Mouse (Mus musculus) hindbrain, embryonic 10.5 days (tissue): ENCODE results near the gene Rab27a. TPM values are rescaled to one million over a fixed set of nuclear protein-coding genes. Genes with fewer than 3 reads are reported as not detected.
A peak's percentile ranks its signal among the peaks of the same experiment; 100 is the strongest.
"Not testable (repeated sequence)": the region's sequence is repeated elsewhere in the genome, so short reads cannot be mapped to it uniquely, and the experiment has no call there.

Source experiments
- DNase-seq: peaks from one replicate; pipeline ENCODE4 v3.0.0-alpha.2; 2017; ENCODE audit warnings: low spot score
- H3K27ac ChIP-seq: fragments of 300-500 bp; sonication (generic); 2 replicates; pipeline ENCODE4 v1.5.1; 2016; ENCODE audit warnings: mild to moderate bottlenecking, moderate library complexity
- H3K27me3 ChIP-seq: fragments of 300-500 bp; sonication (generic); 2 replicates; pipeline ENCODE4 v1.6.1; 2016; ENCODE audit warnings: mild to moderate bottlenecking; ENCODE audit not compliant: poor library complexity, insufficient read depth, severe bottlenecking
- H3K36me3 ChIP-seq: fragments of 300-500 bp; sonication (generic); 2 replicates; pipeline ENCODE4 v1.6.1; 2016; ENCODE audit warnings: mild to moderate bottlenecking, moderate library complexity
- H3K4me1 ChIP-seq: fragments of 300-500 bp; sonication (generic); replicated peaks from 2 replicates; pipeline ENCODE4 v1.6.1; 2016; ENCODE audit warnings: mild to moderate bottlenecking
- H3K4me3 ChIP-seq: fragments of 300-500 bp; sonication (generic); 2 replicates; pipeline ENCODE4 v1.5.1; 2016; ENCODE audit warnings: mild to moderate bottlenecking, moderate library complexity
- H3K9me3 ChIP-seq: fragments of 300-500 bp; sonication (generic); 2 replicates; pipeline ENCODE4 v1.6.1; 2016; ENCODE audit warnings: mild to moderate bottlenecking, moderate library complexity
- WGBS: fragments of 180-500 bp; shearing (Covaris S2); methylation state at CpG from one replicate; pipeline ENCODE4 v1.1.7; 2016; 5-methylcytosine and 5-hydroxymethylcytosine counted together
- polyA plus RNA-seq: library from polyadenylated mRNA; unstranded; fragments of >200 nt; fragmentation: Nextera tagmentation; extraction: Ambion mirVana; gene quantifications from 2 replicates; pipeline ENCODE4 v1.2.1, GENCODE M21; 2016

Gene Rab27a
- polyA plus RNA-seq, 1 experiment from 2014 or later, result 1.5 TPM

DNA sequence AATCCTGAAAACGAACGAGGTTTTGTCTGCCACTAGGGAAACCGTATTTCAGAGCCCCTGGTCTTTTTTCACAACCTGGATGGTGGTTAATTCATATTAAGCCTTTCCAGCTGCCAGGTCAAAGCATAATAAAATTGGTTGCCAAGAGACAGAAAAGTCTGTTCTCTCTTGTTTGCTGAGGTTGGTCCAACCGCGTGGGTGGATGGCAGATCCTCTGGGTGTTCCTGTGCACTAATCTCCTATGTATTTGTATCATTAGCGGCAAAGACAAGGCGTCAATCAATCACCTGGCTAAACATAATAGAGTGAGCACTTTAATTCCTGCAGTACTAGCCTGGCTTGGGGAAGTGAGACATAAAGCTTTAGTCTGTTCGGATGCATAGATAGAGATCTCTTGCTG lies 6.0 kb downstream of the Rab27a start:
- Histone ChIP-seq H3K27ac (no peak overlapping the region), H3K4me1 (peaks cover 12% of the 10 kb centered on the region; the same call in 1 of the 2 replicates), H3K36me3 (no peaks in the 10 kb centered on the region), H3K4me3 (no peak overlapping the region), H3K27me3 (peaks cover 4% of the 10 kb centered on the region), H3K9me3 (no peaks in the 10 kb centered on the region)
- no peak for DNase-seq
- 81% methylated on average over 8 of the region's 8 CpGs for WGBS

DNA sequence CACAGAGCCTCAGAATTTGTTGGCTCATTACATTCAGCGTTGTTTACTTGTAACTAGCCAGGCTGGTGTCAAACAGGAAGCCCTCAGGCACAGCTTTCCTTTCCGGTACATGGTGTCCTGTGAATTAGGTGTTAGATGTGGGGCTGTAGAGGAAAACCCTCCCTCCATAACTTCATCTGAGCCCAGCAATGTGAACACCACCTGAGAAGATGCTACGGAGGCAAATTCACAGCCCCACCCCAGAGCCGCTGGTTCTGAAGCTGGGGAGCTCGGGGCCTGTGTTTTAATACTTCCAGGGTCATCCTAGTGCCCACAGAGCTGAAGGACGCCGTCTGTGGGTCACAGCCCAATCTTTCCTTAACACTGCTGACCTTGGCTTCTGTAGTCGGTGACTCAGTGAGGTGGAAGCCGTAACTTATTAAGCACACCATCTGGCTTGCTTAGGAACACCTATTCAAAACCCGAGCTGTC lies 10.8 kb downstream of the Rab27a start:
- H3K36me3 ChIP-seq, result no peaks in the 10 kb centered on the region
- H3K4me3 ChIP-seq, result no peak overlapping the region
- 69% methylated on average over 10 of the region's 10 CpGs for WGBS

DNA sequence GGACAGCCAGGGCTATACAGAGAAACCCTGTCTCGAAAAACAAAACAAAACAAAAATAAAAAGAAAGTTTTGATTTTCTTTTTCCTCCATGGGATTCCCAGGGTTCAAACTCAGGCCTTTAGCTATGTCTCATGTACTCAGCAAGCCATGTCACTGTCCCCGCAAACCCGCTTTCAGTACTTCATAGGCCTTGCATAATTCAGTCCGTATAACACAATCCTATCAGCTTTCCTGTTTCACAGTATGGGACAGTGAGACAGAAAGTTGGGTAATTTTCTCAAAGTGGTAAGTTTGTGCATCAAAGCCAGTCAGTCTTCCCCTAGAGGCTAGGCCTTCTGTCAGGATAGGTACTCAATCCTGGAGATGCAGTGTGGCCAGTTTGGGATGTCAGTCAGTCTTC lies 14.6 kb downstream of the Rab27a start:
- no peak for DNase-seq
- Histone ChIP-seq H3K27ac (no peak overlapping the region), H3K9me3 (no peaks in the 10 kb centered on the region), H3K27me3 (no peaks in the 10 kb centered on the region), H3K36me3 (no peaks in the 10 kb centered on the region), H3K4me3 (no peak overlapping the region), H3K4me1 (peaks cover 9% of the 10 kb centered on the region)
- 87% methylated on average over 4 of the region's 4 CpGs for WGBS

More for the DNA sequence above, 10.8 kb downstream of the Rab27a start:
- no peak for DNase-seq
- Histone ChIP-seq H3K9me3 (no peaks in the 10 kb centered on the region), H3K4me1 (peaks cover 3% of the 10 kb centered on the region; the same call in 1 of the 2 replicates), H3K27ac (no peak overlapping the region), H3K27me3 (no peaks in the 10 kb centered on the region)

DNA sequence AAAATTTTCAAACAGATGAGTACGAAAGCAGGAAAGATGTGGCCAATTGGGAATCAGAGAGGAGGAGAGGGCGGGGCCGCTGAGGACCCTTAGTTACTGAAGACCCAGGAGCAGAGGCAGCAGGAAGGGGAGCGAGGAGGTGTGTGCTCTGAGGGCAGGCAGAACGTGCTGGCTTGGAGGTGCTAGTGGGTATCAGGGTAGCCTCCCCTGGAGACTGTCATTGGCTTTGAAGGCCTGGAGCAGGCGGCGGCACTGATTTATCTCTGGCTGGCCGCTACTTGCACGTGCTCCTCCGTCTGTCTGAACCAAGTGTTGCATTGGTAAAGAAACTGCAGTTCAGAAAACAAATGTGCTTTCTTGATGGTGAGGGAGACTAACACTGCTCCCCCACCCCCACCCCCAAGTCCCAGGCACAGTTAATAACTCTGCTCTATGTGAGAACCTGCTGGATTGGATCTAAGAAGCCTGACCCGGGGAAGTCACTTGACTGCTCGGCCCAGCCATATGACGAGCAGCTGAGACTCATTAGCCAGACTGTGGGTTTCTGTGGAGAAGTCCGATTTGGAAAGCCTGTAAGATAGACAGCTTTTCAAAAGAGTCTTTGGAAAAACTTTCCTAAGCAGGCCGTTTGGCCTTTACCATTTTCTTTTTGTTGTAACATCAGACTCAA lies 19.1 kb downstream of the Rab27a start:
- H3K4me3 ChIP-seq, result peak overlapping the region; percentile 18; the same call in 1 of the 2 replicates
- H3K27ac ChIP-seq, result peak overlapping the region; percentile 16; the same call in 1 of the 2 replicates
- H3K36me3 ChIP-seq, result no peaks in the 10 kb centered on the region
- WGBS, result 34% methylated on average over 15 of the region's 15 CpGs
- peak; percentile 23 for DNase-seq
- peaks cover 30% of the 10 kb centered on the region for H3K4me1 ChIP-seq
- no peaks in the 10 kb centered on the region for H3K27me3 ChIP-seq
- H3K9me3 ChIP-seq, result no peaks in the 10 kb centered on the region

GRCm38 (mm10) chr9:73067086-73067485 lies 22.4 kb downstream of the Rab27a start:
- peak overlapping the region; percentile 18; the same call in 1 of the 2 replicates for H3K4me3 ChIP-seq
- no peak overlapping the region for H3K27ac ChIP-seq
- 32% methylated on average over 10 of the region's 10 CpGs for WGBS
- no peaks in the 10 kb centered on the region for H3K36me3 ChIP-seq
- peak; percentile 42 for DNase-seq
- no peaks in the 10 kb centered on the region for H3K27me3 ChIP-seq
- H3K4me1 ChIP-seq, result peaks cover 30% of the 10 kb centered on the region
- no peaks in the 10 kb centered on the region for H3K9me3 ChIP-seq

- Histone ChIP-seq H3K36me3 (no peaks in the 10 kb centered on the region), H3K27me3 (no peaks in the 10 kb centered on the region), H3K9me3 (no peaks in the 10 kb centered on the region), H3K4me3 (no peak overlapping the region), H3K4me1 (peaks cover 29% of the 10 kb centered on the region), H3K27ac (no peak overlapping the region)
- no peak for DNase-seq
- 72% methylated on average over 6 of the region's 6 CpGs for WGBS
Observed at GRCm38 (mm10) chr9:73068230-73068679, 23.6 kb downstream of the Rab27a start.

- Histone ChIP-seq H3K27ac (no peak overlapping the region), H3K9me3 (no peaks in the 10 kb centered on the region), H3K4me3 (no peak overlapping the region), H3K36me3 (no peaks in the 10 kb centered on the region), H3K4me1 (peaks cover 25% of the 10 kb centered on the region), H3K27me3 (no peaks in the 10 kb centered on the region)
- 91% methylated on average over 6 of the region's 6 CpGs for WGBS
- no peak for DNase-seq
Observed at GRCm38 (mm10) chr9:73068688-73069087, 24.0 kb downstream of the Rab27a start.

DNA sequence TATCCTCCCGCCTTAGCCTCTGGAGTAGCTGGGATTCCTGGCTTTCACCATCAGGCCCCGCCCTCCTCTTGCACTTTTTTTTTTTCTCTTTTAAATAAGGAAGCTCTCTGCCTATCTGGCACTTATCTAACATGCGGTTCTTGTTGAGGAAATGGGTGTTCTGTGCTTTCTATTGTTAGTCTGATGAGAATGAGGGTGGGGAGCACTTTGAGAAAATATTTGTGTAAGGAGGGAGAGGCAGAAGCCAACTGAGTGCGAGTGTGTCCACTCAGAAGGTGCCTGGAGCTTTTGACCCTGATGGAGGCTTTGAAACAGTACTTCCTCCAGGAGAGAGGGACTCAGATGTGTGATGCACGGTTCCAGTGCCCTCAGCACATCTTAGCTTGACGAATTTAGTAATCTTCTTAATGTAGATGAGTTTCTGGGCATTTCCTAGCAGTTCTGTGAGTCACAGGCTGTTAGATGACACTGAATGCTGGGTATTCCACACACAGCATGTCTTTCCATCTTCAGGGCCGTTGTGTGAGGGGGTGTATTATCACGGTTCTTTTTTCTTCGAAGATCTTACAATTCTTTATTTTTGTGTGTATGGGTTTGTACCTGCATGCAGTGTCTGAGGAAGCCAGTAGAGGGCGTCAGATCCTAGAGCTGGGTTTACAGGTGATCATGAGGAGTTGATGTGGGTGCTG lies 26.5 kb downstream of the Rab27a start:
- no peak for DNase-seq
- 76% methylated on average over 10 of the region's 10 CpGs for WGBS
- H3K27me3 ChIP-seq, result no peaks in the 10 kb centered on the region

DNA sequence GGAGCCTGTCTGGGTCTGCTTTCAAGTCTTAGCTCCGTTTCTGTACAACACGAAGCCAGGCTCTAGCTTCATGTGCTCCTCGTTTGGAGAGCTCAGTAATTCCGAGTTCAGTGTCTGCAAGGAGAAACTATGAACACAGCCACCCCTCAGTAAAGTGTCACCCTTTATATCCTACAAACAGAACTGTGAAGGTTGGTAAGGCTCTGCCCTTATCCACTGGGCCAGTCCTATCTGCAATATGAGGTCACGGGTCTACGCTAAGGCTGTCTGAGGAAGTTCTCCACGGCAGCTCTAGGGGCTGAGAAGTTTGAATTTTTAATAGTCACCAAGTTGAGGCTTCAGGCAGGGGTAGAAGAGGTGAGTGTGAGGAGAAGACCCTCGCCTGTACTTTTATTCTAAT lies 27.8 kb downstream of the Rab27a start:
- H3K9me3 ChIP-seq, result no peaks in the 10 kb centered on the region
- H3K4me3 ChIP-seq, result no peak overlapping the region
- no peaks in the 10 kb centered on the region for H3K36me3 ChIP-seq
- no peak for DNase-seq
- WGBS, result 87% methylated on average over 8 of the region's 8 CpGs
- H3K27ac ChIP-seq, result no peak overlapping the region
- peaks cover 9% of the 10 kb centered on the region for H3K4me1 ChIP-seq
- H3K27me3 ChIP-seq, result no peaks in the 10 kb centered on the region

More for the DNA sequence above, 26.5 kb downstream of the Rab27a start:
- no peak overlapping the region for H3K4me3 ChIP-seq
- no peak overlapping the region for H3K27ac ChIP-seq
- no peaks in the 10 kb centered on the region for H3K36me3 ChIP-seq
- H3K4me1 ChIP-seq, result peaks cover 18% of the 10 kb centered on the region
- no peaks in the 10 kb centered on the region for H3K9me3 ChIP-seq

DNA sequence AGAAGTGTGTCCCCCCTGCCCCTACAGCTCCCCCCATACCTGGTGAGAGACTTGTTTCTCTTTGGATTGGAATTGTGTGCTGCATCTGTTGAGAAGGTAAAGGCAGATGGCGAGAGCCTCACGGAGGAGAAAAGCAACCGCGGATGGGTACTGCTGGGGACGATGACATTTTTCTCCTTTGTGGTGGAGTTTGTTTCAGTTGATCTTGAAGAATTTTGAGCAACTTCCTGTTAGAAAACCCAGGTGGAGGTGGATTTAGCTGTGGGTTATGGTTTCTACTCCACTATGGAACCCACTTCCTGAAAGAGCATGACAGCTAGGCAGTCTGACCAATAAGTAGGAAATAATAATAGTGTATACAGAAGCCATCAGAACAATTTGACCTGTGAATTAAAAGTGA lies 28.5 kb downstream of the Rab27a start:
- 91% methylated on average over 5 of the region's 5 CpGs for WGBS
- Histone ChIP-seq H3K9me3 (no peaks in the 10 kb centered on the region), H3K4me3 (no peak overlapping the region), H3K36me3 (no peaks in the 10 kb centered on the region), H3K27ac (no peak overlapping the region), H3K27me3 (no peaks in the 10 kb centered on the region), H3K4me1 (peaks cover 2% of the 10 kb centered on the region)
- no peak for DNase-seq

GRCm38 (mm10) chr9:73079349-73079748 lies 34.7 kb downstream of the Rab27a start:
- H3K36me3 ChIP-seq, DNase-seq, H3K4me1 ChIP-seq, H3K27me3 ChIP-seq, H3K4me3 ChIP-seq, H3K27ac ChIP-seq, H3K9me3 ChIP-seq: not testable (repeated sequence)
- 85% methylated on average over 11 of the region's 12 CpGs for WGBS

DNA sequence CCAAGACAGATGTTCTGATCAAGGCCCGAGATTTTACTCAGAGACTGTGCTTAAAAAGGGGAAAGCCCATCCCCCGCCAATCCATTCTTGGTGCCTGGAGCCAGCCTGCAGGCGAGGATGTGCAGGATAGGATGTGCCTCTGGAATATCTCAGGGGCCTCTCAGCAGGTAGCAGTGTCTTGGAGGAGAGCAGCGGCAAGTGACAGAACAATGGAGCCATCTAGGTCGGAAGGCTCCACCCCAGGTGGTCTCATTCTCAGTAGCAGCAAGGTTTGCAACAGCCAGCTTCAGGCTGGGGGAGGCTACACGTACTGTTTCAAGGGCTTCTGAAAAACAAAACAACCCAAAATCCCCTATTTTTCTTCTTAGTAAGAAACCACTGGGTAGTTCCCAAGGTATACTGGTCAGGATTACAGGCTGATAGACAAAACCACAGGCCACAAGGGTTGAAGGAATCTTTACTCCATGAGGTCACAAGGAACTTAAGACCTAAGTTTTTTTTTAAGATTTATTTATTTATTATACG lies 35.2 kb downstream of the Rab27a start:
- Histone ChIP-seq H3K9me3 (no peaks in the 10 kb centered on the region), H3K27ac (no peak overlapping the region), H3K4me1 (no peaks in the 10 kb centered on the region), H3K36me3 (no peaks in the 10 kb centered on the region), H3K27me3 (no peaks in the 10 kb centered on the region), H3K4me3 (no peak overlapping the region)
- WGBS, result 36% methylated on average over 7 of the region's 7 CpGs
- DNase-seq, result no peak
